Mouse (Mus musculus): ENCODE data around the gene Fam3b.
A peak's percentile ranks its signal among the peaks of the same experiment; 100 is the strongest.

The Fam3b gene

GRCm38 (mm10) chr16:97492369-97492768 lies 22.2 kb downstream of the Fam3b start:
- no peak for DNase-seq (ENCODE audit: low read depth, low spot score)

GRCm38 (mm10) chr16:97478655-97479054 lies 36.0 kb downstream of the Fam3b start:
- no peak for DNase-seq (ENCODE audit: low read depth, low spot score)

- no peak for DNase-seq (ENCODE audit: low read depth, low spot score)
Observed at GRCm38 (mm10) chr16:97476524-97476923, 38.1 kb downstream of the Fam3b start.

- DNase-seq (ENCODE audit: low read depth, low spot score) = peak; percentile 31
Observed at GRCm38 (mm10) chr16:97475581-97475980, 39.0 kb downstream of the Fam3b start.

- DNase-seq (ENCODE audit: low read depth, low spot score) = no peak
Observed at GRCm38 (mm10) chr16:97474671-97475070, 39.9 kb downstream of the Fam3b start.

GRCm38 (mm10) chr16:97467993-97468791 lies 46.4 kb downstream of the Fam3b start:
- no peak for DNase-seq (ENCODE audit: low read depth, low spot score)

- DNase-seq (ENCODE audit: low read depth, low spot score) = no peak
Observed at GRCm38 (mm10) chr16:97467472-97467871, 47.1 kb downstream of the Fam3b start.

- no peak for DNase-seq (ENCODE audit: low read depth, low spot score)
Observed at GRCm38 (mm10) chr16:97466182-97466957, 48.2 kb downstream of the Fam3b start.

GRCm38 (mm10) chr16:97462481-97463181 lies 52.0 kb downstream of the Fam3b start, which contains the start of gene Mx1:
TSS of gene Mx1 (minus strand) at chr16:97462907.
- peak; percentile 13 for DNase-seq (ENCODE audit: low read depth, low spot score)

GRCm38 (mm10) chr16:97461271-97461670 lies 53.3 kb downstream of the Fam3b start:
- DNase-seq (ENCODE audit: low read depth, low spot score) = no peak

- DNase-seq (ENCODE audit: low read depth, low spot score) = no peak
Observed at GRCm38 (mm10) chr16:97459831-97460230, 54.8 kb downstream of the Fam3b start.

GRCm38 (mm10) chr16:97447386-97447785 lies 67.2 kb downstream of the Fam3b start:
- DNase-seq (ENCODE audit: low read depth, low spot score) = no peak

GRCm38 (mm10) chr16:97443670-97444263 lies 70.8 kb downstream of the Fam3b start:
- DNase-seq (ENCODE audit: low read depth, low spot score) = peak; percentile 26

GRCm38 (mm10) chr16:97441967-97442366 lies 72.6 kb downstream of the Fam3b start:
- no peak for DNase-seq (ENCODE audit: low read depth, low spot score)

GRCm38 (mm10) chr16:97438191-97438590 lies 76.4 kb downstream of the Fam3b start:
- DNase-seq (ENCODE audit: low read depth, low spot score) = no peak

- DNase-seq (ENCODE audit: low read depth, low spot score) = peak; percentile 32
Observed at GRCm38 (mm10) chr16:97437448-97438056, 77.1 kb downstream of the Fam3b start.

GRCm38 (mm10) chr16:97434206-97434605 lies 80.4 kb downstream of the Fam3b start:
- no peak for DNase-seq (ENCODE audit: low read depth, low spot score)

GRCm38 (mm10) chr16:97431328-97431727 lies 83.3 kb downstream of the Fam3b start:
- peak; percentile 39 for DNase-seq (ENCODE audit: low read depth, low spot score)

GRCm38 (mm10) chr16:97430091-97430490 lies 84.5 kb downstream of the Fam3b start:
- DNase-seq (ENCODE audit: low read depth, low spot score) = no peak

GRCm38 (mm10) chr16:97428026-97428425 lies 86.6 kb downstream of the Fam3b start:
- no peak for DNase-seq (ENCODE audit: low read depth, low spot score)

- DNase-seq (ENCODE audit: low read depth, low spot score) = no peak
Observed at GRCm38 (mm10) chr16:97423627-97424026, 91.0 kb downstream of the Fam3b start.

Measured in skeletal muscle tissue, adult 2 months (tissue).